Mouse (Mus musculus): ENCODE data around the gene Kdelc1.

- no peak for TF ChIP-seq POLR2A (IDR thresholded peaks at IDR 0.05; ENCODE audit: low read depth, low read length)
- no peak for TF ChIP-seq MYC (IDR thresholded peaks at IDR 0.05; ENCODE audit: low read depth, low read length)
- no peak for TF ChIP-seq USF1 (IDR thresholded peaks at IDR 0.05; ENCODE audit: low read depth, low read length)
- TF ChIP-seq CTCF (conservative IDR thresholded peaks at IDR 0.05 in 1 of 2, IDR thresholded peaks at IDR 0.05 in 1 of 2; ENCODE audit: low read depth in 2 of 2, low read length in 2 of 2), result no peak
- TF ChIP-seq EP300 (IDR thresholded peaks at IDR 0.05; ENCODE audit: low read length), result no peak
Measured at GRCm38 (mm10) chr1:44061836-44062235, 56.8 kb downstream of the Kdelc1 start, which contains the start of gene Gm8251.
